Mouse (Mus musculus) lung, adult 2 months (tissue): ENCODE results near the gene Rab11fip4.

Experiments used
- CTCF ChIP-seq: fragments of 200-500 bp; IDR thresholded peaks from 2 replicates; pipeline ENCODE4 v1.5.1; 2011; ENCODE audit warnings: mild to moderate bottlenecking, low read length, control low read depth; ENCODE audit not compliant: insufficient read depth
- POLR2A ChIP-seq: fragments of 200-500 bp; IDR thresholded peaks from 2 replicates; pipeline ENCODE4 v1.6.1; 2011; ENCODE audit warnings: low read depth, mild to moderate bottlenecking, control low read depth, low read length, borderline replicate concordance; ENCODE audit errors: extremely low read depth

- TF ChIP-seq CTCF (no peak), POLR2A (no peak)
Observed at GRCm38 (mm10) chr11:79658205-79658825, 67.3 kb downstream of the Rab11fip4 start.
